Mouse (Mus musculus) intestine, embryonic 14.5 days (tissue): ENCODE data around the gene Etl4. TPM values are rescaled to one million over a fixed set of nuclear protein-coding genes. Genes with fewer than 3 reads are reported as not detected.

Source experiments
- ATAC-seq: fragments of 200-750 bp; cut with Nextera tagmentation; replicated peaks from 2 replicates; pipeline ENCODE4 v1.8.0; 2017; ENCODE audit warnings: low read depth, moderate number of reproducible peaks, moderate TSS enrichment, moderate library complexity; ENCODE audit not compliant: low FRiP score, low TSS enrichment
- DNase-seq: peaks from one replicate; pipeline ENCODE4 v3.0.0-alpha.2; 2018; ENCODE audit warnings: low spot score
- H3K27ac ChIP-seq: fragments of 300-500 bp; sonication (generic); 2 replicates; pipeline ENCODE4 v1.5.1; 2014; ENCODE audit warnings: low read depth, mild to moderate bottlenecking, control low read depth
- H3K27me3 ChIP-seq: fragments of 300-500 bp; sonication (generic); replicated peaks from 2 replicates; pipeline ENCODE4 v1.6.1; 2014; ENCODE audit warnings: low read length, control low read depth; ENCODE audit not compliant: control insufficient read depth, insufficient read depth
- H3K36me3 ChIP-seq: fragments of 300-500 bp; sonication (generic); 2 replicates; pipeline ENCODE4 v1.6.1; 2014; ENCODE audit warnings: low read length, control low read depth; ENCODE audit not compliant: control insufficient read depth, insufficient read depth
- H3K4me1 ChIP-seq: fragments of 300-500 bp; sonication (generic); replicated peaks from 2 replicates; pipeline ENCODE4 v1.6.1; 2014; ENCODE audit warnings: low read length, control low read depth, mixed read lengths; ENCODE audit not compliant: control insufficient read depth, insufficient read depth
- H3K4me2 ChIP-seq: fragments of 300-500 bp; sonication (generic); 2 replicates; pipeline ENCODE4 v1.6.1; 2014; ENCODE audit warnings: low read length
- H3K4me3 ChIP-seq: fragments of 300-500 bp; sonication (generic); 2 replicates; pipeline ENCODE4 v1.5.1; 2014; ENCODE audit warnings: low read depth, low read length, control low read depth, mixed read lengths
- H3K9ac ChIP-seq: fragments of 300-500 bp; sonication (generic); 2 replicates; pipeline ENCODE4 v1.6.1; 2014; ENCODE audit warnings: mild to moderate bottlenecking, low read length
- H3K9me3 ChIP-seq: fragments of 300-500 bp; sonication (generic); 2 replicates; pipeline ENCODE4 v1.6.1; 2016; ENCODE audit warnings: low read length, control low read depth; ENCODE audit not compliant: control insufficient read depth
- WGBS: fragments of 180-500 bp; shearing (Covaris S2); extraction: QIAGEN DNeasy Blood & Tissue Kit; methylation state at CpG from one replicate; pipeline ENCODE4 v1.1.7; 2014; 5-methylcytosine and 5-hydroxymethylcytosine counted together
- polyA plus RNA-seq: library from polyadenylated mRNA; unstranded; fragments of >200 nt; fragmentation: Nextera tagmentation; extraction: Ambion mirVana; gene quantifications from 2 replicates; pipeline ENCODE4 v1.2.1, GENCODE M21; 2014

Etl4 gene
- polyA plus RNA-seq, 1 experiment from 2014 or later: 47.8 TPM

GRCm38 (mm10) chr2:20294596-20294995 is 385.0 kb downstream of the Etl4 start:
- H3K27me3 ChIP-seq: no peaks in the 10 kb centered on the region
- DNase-seq: no peak
- no peak overlapping the region for H3K27ac ChIP-seq
- ATAC-seq: no peak
- 27% methylated on average over 4 of the region's 4 CpGs for WGBS
- H3K4me1 ChIP-seq: no peaks in the 10 kb centered on the region
- no peaks in the 10 kb centered on the region for H3K36me3 ChIP-seq
- H3K4me3 ChIP-seq: no peak overlapping the region
- H3K4me2 ChIP-seq: no peak overlapping the region
- no peak overlapping the region for H3K9ac ChIP-seq
- no peaks in the 10 kb centered on the region for H3K9me3 ChIP-seq

GRCm38 (mm10) chr2:20302517-20302916 is 392.9 kb downstream of the Etl4 start:
- WGBS: 81% methylated on average over 3 of the region's 3 CpGs
- no peak for ATAC-seq

DNA sequence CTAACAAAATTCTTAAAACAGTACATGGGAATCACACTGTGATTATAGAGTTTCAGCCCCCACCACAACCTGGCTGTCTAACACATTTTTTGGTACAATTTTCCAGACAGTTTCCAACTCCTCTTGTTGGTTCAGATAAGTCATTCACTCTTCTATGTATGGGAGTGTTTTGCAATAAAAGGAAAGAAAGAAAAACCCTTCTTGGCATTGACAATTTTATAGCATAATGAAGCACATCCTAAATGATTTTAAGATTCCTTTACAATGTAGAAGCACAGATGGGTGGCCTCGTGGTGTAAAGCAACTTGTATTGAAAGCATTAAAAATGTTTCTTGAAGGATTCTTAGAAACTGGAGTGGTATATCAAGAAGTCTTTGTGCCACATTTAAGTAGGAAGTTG is 415.4 kb downstream of the Etl4 start:
- H3K4me1 ChIP-seq: no peaks in the 10 kb centered on the region
- H3K9me3 ChIP-seq: no peaks in the 10 kb centered on the region
- no peak overlapping the region for H3K9ac ChIP-seq
- 60% methylated on average over 1 of the region's 1 CpGs for WGBS
- H3K27ac ChIP-seq: no peak overlapping the region
- DNase-seq: no peak
- no peaks in the 10 kb centered on the region for H3K27me3 ChIP-seq
- H3K4me3 ChIP-seq: no peak overlapping the region
- no peak for ATAC-seq
- H3K36me3 ChIP-seq: no peaks in the 10 kb centered on the region
- no peak overlapping the region for H3K4me2 ChIP-seq

More at GRCm38 (mm10) chr2:20302517-20302916, 392.9 kb downstream of the Etl4 start:
- H3K27me3 ChIP-seq: no peaks in the 10 kb centered on the region
- no peak overlapping the region for H3K4me3 ChIP-seq
- no peak for DNase-seq
- no peaks in the 10 kb centered on the region for H3K4me1 ChIP-seq
- H3K4me2 ChIP-seq: no peak overlapping the region
- no peaks in the 10 kb centered on the region for H3K9me3 ChIP-seq
- no peaks in the 10 kb centered on the region for H3K36me3 ChIP-seq
- H3K9ac ChIP-seq: no peak overlapping the region
- H3K27ac ChIP-seq: no peak overlapping the region

GRCm38 (mm10) chr2:20336176-20336575 is 426.6 kb downstream of the Etl4 start:
- Histone ChIP-seq H3K9me3 (no peaks in the 10 kb centered on the region), H3K4me2 (no peak overlapping the region), H3K4me1 (no peaks in the 10 kb centered on the region; the same call in 1 of the 2 replicates), H3K36me3 (no peaks in the 10 kb centered on the region), H3K9ac (no peak overlapping the region), H3K27ac (no peak overlapping the region), H3K27me3 (no peaks in the 10 kb centered on the region), H3K4me3 (no peak overlapping the region)
- DNase-seq: no peak
- WGBS: 90% methylated on average over 6 of the region's 6 CpGs
- ATAC-seq: no peak

DNA sequence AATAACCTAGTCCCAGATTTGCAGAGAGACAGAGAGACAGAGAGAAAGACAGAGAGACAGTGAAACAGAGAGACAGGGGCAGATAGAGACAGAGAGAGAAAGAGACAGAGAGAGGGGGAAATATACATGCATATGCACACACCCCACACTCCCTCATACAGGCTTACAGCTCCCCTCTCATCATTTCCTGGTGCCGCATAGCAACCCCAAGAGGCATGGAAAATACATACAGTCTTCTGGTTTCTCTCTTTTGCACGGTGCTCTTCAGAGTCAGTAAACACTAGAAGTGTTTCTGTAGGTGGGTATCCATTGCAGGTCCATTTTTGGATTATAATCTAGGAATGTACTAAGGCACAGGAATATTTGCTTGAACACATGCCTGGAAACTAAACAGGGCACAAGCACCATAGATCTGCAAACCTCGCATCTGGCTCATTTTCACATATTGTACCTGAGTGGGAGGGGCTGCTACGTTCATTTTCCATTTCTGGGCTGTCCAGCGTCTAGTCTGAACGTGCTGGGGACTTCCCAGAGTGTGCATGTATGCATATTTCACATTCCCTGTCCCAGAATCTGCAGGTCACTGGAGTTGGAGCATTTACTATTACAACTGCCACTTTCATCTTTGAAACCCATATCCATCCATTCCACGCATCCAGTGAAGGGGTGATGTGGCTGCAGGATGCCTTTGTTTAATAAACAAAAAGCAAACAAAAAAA is 429.6 kb downstream of the Etl4 start:
- ATAC-seq: no peak
- no peaks in the 10 kb centered on the region for H3K9me3 ChIP-seq

GRCm38 (mm10) chr2:20339919-20340318 is 430.3 kb downstream of the Etl4 start:
- H3K27me3 ChIP-seq: no peaks in the 10 kb centered on the region
- H3K4me2 ChIP-seq: peak overlapping the region; percentile 40
- no peak overlapping the region for H3K9ac ChIP-seq
- no peak overlapping the region for H3K27ac ChIP-seq
- no peaks in the 10 kb centered on the region for H3K9me3 ChIP-seq
- DNase-seq: peak; percentile 61
- no peak overlapping the region for H3K4me3 ChIP-seq
- H3K4me1 ChIP-seq: no peaks in the 10 kb centered on the region; the same call in 1 of the 2 replicates
- WGBS: 25% methylated on average over 12 of the region's 12 CpGs
- ATAC-seq: peak; percentile 32; the same call in 1 of the 2 replicates
- H3K36me3 ChIP-seq: no peaks in the 10 kb centered on the region

More for the DNA sequence above, 429.6 kb downstream of the Etl4 start:
- Histone ChIP-seq H3K27me3 (no peaks in the 10 kb centered on the region), H3K4me2 (peak overlapping the region; percentile 40), H3K4me1 (no peaks in the 10 kb centered on the region; the same call in 1 of the 2 replicates), H3K27ac (no peak overlapping the region), H3K9ac (no peak overlapping the region), H3K4me3 (no peak overlapping the region), H3K36me3 (no peaks in the 10 kb centered on the region)
- DNase-seq: no peak
- 59% methylated on average over 7 of the region's 7 CpGs for WGBS

DNA sequence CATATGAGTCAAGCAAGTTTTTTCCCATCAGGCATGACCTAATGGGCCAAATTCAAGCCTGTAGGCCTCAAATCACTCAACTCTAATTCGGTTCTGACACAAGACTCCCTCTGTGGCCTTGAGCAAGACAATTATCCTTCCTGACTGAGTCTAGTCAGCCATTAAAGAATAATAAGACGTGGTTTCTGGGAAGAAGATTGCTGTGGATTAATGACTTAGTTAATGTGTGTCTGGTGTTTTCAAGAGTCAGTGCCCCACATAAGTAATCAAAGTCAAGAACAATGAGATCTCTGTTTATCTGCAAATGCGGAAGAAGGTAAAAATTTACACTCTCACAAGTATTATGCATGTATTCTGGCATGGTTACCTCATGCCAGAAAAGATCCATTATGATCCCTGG is 437.3 kb downstream of the Etl4 start:
- Histone ChIP-seq H3K9ac (no peak overlapping the region), H3K4me2 (no peak overlapping the region), H3K4me1 (no peaks in the 10 kb centered on the region), H3K27ac (no peak overlapping the region), H3K36me3 (no peaks in the 10 kb centered on the region), H3K9me3 (no peaks in the 10 kb centered on the region), H3K4me3 (no peak overlapping the region), H3K27me3 (no peaks in the 10 kb centered on the region)
- ATAC-seq: no peak
- DNase-seq: no peak
- 64% methylated on average over 3 of the region's 3 CpGs for WGBS

GRCm38 (mm10) chr2:20349268-20349667 is 439.7 kb downstream of the Etl4 start:
- ATAC-seq: no peak

GRCm38 (mm10) chr2:20352796-20353195 is 443.2 kb downstream of the Etl4 start:
- Histone ChIP-seq H3K27me3 (no peaks in the 10 kb centered on the region), H3K4me3 (no peak overlapping the region), H3K9me3 (no peaks in the 10 kb centered on the region), H3K4me2 (no peak overlapping the region), H3K36me3 (no peaks in the 10 kb centered on the region), H3K4me1 (no peaks in the 10 kb centered on the region), H3K27ac (no peak overlapping the region), H3K9ac (no peak overlapping the region)
- DNase-seq (no peak), ATAC-seq (no peak)

More at GRCm38 (mm10) chr2:20349268-20349667, 439.7 kb downstream of the Etl4 start:
- DNase-seq: no peak
- no peak overlapping the region for H3K9ac ChIP-seq
- H3K4me3 ChIP-seq: no peak overlapping the region
- H3K9me3 ChIP-seq: no peaks in the 10 kb centered on the region
- WGBS: 73% methylated on average over 5 of the region's 5 CpGs
- H3K4me1 ChIP-seq: no peaks in the 10 kb centered on the region
- no peak overlapping the region for H3K27ac ChIP-seq
- no peaks in the 10 kb centered on the region for H3K36me3 ChIP-seq
- H3K4me2 ChIP-seq: no peak overlapping the region
- no peaks in the 10 kb centered on the region for H3K27me3 ChIP-seq
